Mouse (Mus musculus): ENCODE measurements around the gene Snx7.

The Snx7 gene

DNA sequence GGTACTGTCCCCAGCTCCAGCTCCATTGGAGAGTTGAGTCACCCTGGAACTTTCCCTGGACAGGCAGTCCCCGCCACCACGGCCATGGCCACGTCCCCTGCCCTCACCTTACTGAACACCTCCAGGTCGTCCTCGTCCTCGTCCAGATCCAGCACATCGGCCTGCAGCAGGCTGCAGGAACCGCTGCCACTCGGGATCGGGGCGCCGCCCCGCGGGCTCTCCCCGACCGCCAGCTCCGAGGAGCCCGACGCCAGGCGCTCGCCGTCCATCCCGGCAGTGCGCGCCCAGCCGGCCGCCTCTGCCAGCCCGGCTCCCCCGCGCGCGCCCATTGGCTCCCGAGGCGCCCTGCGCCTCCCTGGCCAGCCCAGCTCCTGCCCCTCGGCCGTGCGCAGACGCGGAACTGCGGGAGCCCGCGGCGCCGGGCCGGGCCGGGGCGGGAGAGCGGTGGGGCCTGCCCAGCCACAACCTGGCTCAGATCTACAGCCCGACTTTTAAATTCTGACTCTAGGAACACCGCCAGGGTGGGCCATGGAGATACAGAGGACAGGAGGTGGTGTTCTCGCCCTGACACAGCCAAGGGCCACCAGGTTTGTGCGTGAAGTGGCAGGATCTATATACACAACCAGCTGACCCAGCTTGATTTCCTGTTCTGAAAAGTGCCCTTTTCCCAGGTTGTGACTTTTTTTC is at the start of gene Snx7:
Snx7 (minus strand) TSS at position 300 of the 687 bp plus-strand sequence.
- peak; percentile 93 for DNase-seq (ENCODE audit: low spot score)

DNA sequence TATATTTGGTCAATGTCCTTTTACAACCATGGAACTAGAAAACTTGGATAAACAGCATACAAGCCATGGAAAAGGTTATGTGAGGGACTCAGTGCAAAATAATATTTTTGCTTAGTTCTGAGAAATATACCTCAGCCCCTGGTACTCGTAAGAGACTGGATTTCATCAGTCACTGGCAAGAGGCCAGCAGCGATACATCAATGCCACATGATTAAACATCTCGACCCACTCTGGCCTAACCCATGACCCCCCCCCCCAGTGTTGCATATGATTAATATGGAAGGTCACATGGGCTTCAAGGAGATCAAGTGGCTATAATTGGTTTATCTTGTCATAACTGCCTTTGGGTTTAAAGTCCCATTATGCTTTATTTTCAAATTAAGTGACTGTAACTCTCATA is 46.7 kb upstream of the Snx7 start:
- no peak for DNase-seq (ENCODE audit: low spot score)

DNA sequence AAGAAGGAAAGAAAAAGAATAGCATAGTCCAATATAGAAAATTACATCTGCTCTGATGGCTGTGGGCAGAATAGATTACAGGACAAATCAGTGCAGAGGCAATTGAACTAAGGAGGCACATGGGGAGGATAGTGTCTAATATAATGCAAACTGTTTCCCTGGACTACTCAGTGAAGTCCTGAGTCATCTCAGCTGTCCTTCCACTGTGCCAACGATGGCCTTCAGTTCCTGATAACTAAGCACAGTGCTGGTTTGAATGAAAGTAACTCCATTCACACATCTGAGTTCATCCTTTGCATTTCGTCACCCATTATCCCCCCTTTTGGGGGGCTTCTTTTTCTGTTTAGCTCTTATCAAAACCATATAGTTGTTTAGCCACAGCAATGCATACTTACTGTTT is 25.0 kb upstream of the Snx7 start:
- DNase-seq (ENCODE audit: low spot score), result no peak

DNA sequence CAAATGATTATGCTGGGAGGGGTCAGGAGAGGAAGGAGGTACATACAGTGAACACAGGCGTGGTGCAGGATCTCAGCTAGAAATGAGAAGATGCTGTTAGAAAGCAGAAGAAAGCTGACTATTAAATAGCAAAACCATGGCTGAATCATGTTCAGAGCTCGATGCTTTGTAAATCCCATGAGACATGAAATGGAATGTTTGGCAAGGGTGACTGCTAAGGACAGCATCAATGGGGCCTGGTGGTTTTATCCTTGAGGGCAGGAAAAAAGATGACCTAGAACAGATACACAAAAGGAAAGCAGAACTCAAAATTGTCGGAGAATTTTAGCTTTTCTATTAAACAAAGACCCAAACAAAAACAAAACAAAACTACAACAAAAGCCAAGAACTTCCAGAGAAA is 6.7 kb upstream of the Snx7 start:
- no peak for DNase-seq (ENCODE audit: low spot score)

DNA sequence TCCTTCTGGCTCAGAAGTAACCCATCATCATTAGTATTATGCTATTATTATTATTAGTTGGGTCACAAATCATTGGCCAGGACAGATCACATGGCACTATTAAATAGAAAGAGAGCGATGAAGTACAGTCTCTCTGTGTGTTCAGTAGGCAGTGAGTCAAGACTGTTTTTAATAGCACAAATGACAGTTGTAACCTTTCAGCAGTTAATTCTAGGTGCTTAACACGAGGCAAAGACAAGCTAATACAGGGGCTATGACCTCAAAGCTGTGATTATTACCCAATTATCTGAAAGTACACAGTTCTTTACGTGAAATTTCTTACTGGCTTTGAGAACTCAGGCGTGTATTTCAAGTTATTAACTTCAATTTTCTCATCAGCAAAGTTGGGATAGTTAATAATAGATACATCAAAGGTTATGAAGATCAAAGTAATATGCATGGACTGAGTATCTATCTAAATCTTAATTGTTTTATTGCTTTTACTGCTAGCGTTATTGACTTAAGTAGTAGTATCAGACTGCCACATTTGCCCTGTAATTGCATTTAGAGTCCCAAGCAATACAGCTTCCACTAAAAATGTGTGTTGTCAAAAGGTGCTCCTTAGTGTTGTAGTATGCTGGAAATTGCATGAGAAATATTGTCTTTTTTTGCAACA is 4.6 kb upstream of the Snx7 start:
- no peak for DNase-seq (ENCODE audit: low spot score)

- no peak for DNase-seq (ENCODE audit: low spot score)
Observed at GRCm38 (mm10) chr3:117869324-117869715, 584 bp upstream of the Snx7 start.

DNA sequence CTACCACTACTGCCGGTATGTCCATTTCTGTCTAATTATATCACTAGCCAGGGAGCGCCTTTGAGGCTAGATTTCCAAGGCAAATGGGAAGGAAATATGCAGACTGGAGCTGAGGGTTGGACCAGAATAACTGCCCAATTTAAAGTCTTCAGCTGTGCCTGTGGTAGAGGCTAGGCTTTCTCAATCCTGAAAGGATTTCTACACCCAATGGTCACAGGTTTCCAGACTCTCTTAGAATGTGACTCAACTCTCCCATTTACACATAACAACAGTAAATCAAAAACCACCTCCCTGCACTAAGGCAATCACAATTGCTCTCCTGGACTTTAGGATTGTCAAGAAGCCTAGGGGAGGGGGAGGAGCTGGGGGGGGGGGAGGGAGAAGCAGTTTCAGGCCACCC is 645 bp downstream of the Snx7 start:
- no peak for DNase-seq (ENCODE audit: low spot score)

DNA sequence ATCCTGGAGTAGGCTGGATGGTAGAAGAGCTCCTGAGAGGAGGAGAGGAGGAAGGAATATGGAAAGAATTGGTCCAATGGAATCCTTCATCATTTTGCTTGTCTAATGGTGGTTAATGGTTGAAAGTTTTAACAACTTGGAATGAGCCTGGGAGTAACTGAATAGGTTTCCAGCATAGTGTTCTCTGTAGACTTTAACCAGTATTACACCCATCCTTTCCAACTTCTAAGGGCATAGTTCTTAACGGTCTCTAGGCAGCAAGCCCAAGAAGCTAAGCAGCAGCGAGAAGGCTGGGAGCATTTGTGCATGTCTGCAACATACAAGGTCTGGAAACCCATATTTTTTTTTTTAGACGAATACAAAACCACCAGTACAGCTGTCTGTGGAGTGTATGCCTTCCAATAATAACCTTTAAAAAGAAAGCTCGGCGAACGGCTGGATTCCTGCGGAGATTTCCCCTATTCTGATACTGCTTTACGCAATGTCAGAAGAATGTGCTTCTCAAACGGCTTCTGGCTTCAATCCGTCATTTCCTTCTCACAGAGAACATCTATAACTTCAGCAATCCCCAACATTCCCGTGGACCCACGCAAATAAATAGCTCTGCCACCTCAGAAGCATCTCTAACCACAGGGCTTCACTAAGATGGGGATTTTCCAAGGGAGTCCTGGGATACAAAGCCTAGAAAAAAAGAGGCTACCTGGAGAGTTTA is 1.9 kb downstream of the Snx7 start:
- DNase-seq (ENCODE audit: low spot score), result no peak

DNA sequence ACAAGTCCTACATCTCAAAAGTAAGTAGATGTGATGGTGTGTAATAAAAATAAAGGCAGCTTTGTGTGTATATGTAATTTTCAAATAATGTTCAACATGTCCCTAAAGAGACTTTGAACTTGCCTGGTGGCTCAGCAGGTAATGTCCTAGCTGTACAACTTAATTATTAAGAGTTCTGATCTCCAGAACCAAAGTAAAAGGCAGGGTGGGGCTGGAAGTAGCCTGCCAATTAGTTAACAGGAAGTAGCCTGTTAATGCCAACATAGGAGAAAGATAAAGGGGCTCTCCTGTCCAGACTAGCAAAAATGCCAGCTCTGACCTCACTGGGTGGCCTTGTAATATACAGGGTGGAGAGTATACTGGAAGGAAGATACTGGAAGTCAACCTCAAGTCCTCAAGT is 3.1 kb downstream of the Snx7 start:
- no peak for DNase-seq (ENCODE audit: low spot score)

DNA sequence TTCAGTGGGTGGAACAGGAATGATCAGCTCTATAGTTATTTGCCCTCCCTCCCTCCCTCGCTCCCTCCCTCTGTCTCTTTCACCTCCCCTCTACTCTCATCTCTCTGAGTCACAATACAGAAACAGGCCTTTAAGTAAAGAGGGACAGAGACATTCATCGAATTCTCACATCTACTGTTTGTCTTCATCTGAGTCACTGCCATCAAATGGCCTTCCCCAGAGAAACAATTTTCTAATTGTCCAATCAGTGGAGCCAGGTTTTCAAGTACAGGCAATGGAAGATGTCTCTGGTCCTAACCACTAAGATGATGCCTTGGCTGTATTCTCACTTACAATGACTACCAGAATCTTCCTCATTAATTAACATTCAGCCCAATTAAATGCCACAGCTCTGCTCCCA is 5.8 kb downstream of the Snx7 start:
- no peak for DNase-seq (ENCODE audit: low spot score)

- no peak for DNase-seq (ENCODE audit: low spot score)
Observed at GRCm38 (mm10) chr3:117861977-117862434, 6.7 kb downstream of the Snx7 start.

DNA sequence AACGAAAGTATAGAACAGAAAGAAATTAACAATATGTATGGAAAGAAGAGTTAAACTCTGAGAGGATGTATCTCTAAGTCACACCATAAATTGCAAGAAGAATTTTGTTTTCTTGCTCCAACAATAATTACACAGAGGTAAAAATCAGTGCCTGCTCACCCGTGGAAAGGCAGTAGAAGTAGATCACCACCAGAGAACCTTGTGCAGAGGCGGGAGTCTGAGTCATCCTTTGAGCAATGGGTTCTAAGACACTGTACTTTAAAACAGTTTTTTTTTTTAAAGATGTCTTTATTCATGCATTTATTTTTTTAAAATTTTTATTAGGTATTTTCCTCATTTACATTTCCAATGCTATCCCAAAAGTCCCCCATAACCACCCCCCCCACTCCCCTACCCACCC is 9.7 kb downstream of the Snx7 start:
- DNase-seq (ENCODE audit: low spot score), result no peak

GRCm38 (mm10) chr3:117853729-117854128 is 15.0 kb downstream of the Snx7 start:
- DNase-seq (ENCODE audit: low spot score), result no peak

DNA sequence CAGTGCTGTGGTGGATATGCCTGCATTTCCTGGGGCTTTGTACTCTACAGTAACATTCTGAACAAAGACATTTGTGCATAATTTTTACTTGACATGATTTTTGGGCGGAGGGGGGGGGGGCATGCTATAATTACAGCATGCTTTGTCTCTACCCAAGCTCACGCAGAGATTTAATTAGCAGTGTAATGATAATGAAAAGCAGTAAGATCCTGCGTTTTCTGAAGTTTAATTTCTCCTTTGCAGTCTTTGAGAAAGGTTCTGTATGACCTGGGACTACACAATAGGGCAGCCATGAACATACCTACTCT is 16.7 kb downstream of the Snx7 start:
- DNase-seq (ENCODE audit: low spot score), result no peak

DNA sequence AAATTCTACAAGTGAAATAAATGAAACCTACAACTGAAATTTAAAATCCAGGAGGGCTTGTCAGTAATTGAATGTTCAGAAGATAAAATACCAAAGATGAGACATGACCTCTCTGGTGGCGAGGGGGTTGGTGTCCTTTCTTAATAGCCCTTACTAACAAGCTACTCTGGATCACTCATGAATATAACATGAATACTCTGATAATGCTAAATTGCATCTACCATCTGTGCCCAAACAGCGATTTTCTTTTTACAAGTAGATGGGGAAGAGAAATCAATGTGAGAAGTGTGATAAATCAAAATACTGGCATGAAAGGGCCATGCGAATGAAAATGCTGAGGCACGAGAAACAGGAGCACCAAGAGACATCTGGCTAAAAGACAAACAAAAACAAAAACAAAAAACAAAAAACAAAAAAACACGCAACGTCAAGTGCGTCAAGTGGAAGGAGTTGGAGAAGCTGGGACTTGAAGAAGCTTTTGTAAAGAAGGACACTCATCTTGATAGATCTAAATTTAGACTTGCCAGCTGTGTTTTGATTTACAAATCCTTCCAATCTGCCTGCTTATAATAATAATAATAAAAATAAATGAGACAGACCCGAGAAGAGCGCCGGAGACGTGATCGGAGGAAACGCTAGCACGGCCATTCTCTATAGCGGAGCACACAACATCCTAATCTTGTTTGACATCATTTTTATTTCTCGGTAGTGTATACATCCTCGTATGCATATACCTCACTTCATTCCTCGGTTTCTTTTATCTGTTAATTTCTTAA is 17.3 kb downstream of the Snx7 start:
- DNase-seq (ENCODE audit: low spot score), result no peak

DNA sequence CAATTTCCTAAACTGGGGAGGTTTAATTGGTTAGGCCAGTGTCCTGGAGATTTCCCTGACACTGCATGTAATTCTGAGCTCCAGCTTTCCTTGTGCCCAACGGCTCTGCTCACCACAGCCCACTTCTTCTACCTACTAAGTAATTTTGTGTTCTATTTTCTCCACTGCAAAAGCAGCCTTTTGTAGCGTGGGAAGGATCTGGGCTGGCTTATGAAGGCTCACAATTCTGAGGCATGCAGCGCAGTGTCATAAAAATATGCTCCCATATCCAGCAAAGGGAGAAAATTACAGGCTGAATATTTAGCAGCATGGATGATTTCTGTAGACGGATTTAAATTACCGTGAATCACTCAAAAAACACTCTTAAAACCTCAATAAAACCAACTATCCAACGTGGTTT is 19.9 kb downstream of the Snx7 start:
- no peak for DNase-seq (ENCODE audit: low spot score)

- no peak for DNase-seq (ENCODE audit: low spot score)
Observed at GRCm38 (mm10) chr3:117842658-117843057, 26.1 kb downstream of the Snx7 start.

- no peak for DNase-seq (ENCODE audit: low spot score)
Observed at GRCm38 (mm10) chr3:117839867-117840545, 28.7 kb downstream of the Snx7 start.

DNA sequence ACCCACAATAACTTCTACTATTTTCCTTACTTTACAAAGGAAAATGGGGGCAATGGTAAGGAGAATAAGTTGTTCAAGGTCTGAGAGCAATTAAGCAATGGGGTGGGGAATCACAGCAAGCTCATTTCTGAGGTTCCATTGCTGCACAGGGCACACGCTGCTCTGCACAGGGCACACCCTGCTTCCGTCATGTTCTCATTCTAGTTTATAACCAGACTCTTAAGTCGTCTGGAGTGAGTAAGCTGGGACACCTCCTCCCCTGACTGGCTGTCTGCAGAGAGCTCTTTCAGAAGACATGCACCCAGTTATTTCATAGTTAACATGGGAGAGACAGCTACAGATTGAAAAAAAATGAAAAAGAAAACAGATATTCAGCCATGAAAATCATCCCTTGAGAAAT is 30.7 kb downstream of the Snx7 start:
- no peak for DNase-seq (ENCODE audit: low spot score)

- DNase-seq (ENCODE audit: low spot score), result no peak
Observed at GRCm38 (mm10) chr3:117826486-117827200, 42.1 kb downstream of the Snx7 start.

- no peak for DNase-seq (ENCODE audit: low spot score)
Observed at GRCm38 (mm10) chr3:117823218-117823617, 45.5 kb downstream of the Snx7 start.

Data from ovary, postnatal 36 days (tissue).